Mouse (Mus musculus) E14TG2a.4 (cell line): ENCODE data around the gene Pgap3.

Experiments
- H3K27me3 ChIP-seq: 2 replicates; pipeline ENCODE4 v1.6.1; 2014; ENCODE audit warnings: low read length, control low read depth; ENCODE audit not compliant: insufficient read depth
- H3K36me3 ChIP-seq: 2 replicates; pipeline ENCODE4 v1.6.1; 2014; ENCODE audit warnings: low read length, control low read depth; ENCODE audit not compliant: insufficient read depth
- H3K4me1 ChIP-seq: replicated peaks from 2 replicates; pipeline ENCODE4 v1.6.1; 2014; ENCODE audit warnings: low read depth, low read length, control low read depth
- H3K4me3 ChIP-seq: replicated peaks from 2 replicates; pipeline ENCODE4 v1.5.1; 2014; ENCODE audit warnings: mild to moderate bottlenecking, low read length
- H3K9me3 ChIP-seq: 2 replicates; pipeline ENCODE4 v1.6.1; 2014; ENCODE audit warnings: low read length, control low read depth
- CTCF ChIP-seq: conservative IDR thresholded peaks from 2 replicates; pipeline ENCODE4 v1.5.1; 2014; ENCODE audit warnings: low read length
- NANOG ChIP-seq: IDR thresholded peaks from 2 replicates; pipeline ENCODE4 v1.6.1; 2014; ENCODE audit warnings: borderline replicate concordance, low read length, mixed read lengths
- POU5F1 ChIP-seq: IDR thresholded peaks from 2 replicates; pipeline ENCODE4 v1.6.1; 2014; ENCODE audit warnings: low read length, borderline replicate concordance

The Pgap3 gene

DNA sequence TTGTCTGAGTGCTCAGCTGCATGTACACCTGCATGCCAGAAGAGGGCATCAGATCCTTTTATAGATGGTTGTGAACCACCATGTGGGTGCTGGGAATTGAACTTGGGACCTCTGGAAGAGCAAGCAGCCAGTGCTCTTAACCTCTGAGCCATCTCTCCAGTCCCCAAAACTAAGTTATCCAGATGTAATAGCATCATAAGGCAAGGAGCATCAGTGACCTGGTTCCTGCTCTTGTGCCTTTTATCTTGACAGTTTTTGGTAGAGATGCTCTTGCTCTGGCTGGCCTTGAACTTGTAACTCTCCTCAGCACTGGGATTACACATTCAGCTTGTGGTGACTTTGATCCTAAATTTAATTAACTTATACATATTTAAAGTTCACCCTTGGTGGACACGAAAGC lies 43.4 kb upstream of the Pgap3 start:
- Histone ChIP-seq H3K27me3 (no peaks in the 10 kb centered on the region), H3K4me3 (no peak overlapping the region), H3K4me1 (peaks cover 33% of the 10 kb centered on the region), H3K9me3 (no peaks in the 10 kb centered on the region), H3K36me3 (no peaks in the 10 kb centered on the region)
- no peak for TF ChIP-seq NANOG
- no peak for TF ChIP-seq POU5F1
- no peak; the same call in 1 of the 2 replicates for TF ChIP-seq CTCF

DNA sequence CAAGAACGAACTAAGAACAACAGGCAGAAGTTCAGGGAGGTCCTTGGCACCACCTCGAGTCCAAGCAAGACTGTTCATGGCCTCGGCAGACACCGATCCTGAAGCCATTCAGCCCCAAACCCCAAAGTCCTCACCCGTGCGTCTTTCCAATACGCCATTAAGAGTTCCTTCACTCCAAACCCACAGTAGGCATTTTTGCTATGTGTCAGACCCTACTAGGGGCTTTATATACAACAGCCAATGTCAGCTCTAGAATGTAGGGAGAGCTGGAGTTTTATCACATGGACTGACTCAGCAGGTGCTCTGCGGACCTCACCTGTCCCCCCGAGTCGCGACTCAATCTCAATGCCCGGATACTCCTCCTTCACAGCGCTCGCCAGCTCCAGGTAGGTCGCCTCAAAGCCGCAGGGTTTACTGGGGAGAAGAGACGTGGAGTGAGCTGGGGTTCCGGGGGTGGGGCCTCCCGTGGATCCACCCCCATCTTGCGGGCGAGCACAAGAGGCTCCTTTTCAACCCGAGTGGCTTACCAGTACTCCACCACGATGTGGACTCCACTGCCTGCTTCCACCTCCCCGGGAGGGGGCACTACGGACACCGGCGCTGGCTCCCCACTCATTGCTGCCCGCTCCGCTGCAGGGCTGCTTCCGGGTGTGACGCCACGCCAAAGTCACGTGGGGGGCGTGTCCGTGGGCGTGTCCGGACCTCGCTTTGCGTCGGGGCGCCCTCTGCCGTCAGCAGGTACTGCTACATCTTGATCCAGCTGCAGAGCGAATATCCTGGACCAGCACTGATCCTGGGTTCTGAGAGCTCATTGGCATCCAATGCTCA lies 38.3 kb upstream of the Pgap3 start, which contains the start of gene Mien1:
Gene Mien1 (minus strand): TSS at position 661 of the 828 bp plus-strand sequence.
- TF ChIP-seq POU5F1, result no peak
- TF ChIP-seq CTCF, result peak; percentile 36
- no peak for TF ChIP-seq NANOG
- peaks cover 40% of the 10 kb centered on the region for H3K36me3 ChIP-seq
- no peaks in the 10 kb centered on the region for H3K27me3 ChIP-seq
- peak within 1 kb of the TSS; percentile 90 for H3K4me3 ChIP-seq
- no peaks in the 10 kb centered on the region for H3K9me3 ChIP-seq
- H3K4me1 ChIP-seq, result peaks cover 25% of the 10 kb centered on the region

DNA sequence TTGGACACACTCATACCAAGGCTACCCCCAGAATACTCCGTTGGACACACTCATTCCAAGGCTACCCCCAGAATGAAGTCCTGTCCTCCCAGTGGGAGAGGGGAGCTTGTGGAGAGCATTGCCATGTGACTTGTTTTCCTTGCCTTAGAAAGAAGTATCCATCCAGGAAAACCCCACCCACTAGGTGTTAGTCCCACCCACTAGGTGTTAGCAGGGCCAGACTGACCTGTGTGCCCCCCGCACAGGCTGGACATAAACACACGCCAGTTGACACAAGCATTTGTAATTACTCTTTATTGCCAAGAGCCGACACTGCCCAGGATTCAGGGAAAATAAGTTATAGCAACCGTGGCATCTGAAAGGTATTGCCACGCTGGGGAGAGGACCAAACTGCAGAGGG lies 37.2 kb upstream of the Pgap3 start:
- Histone ChIP-seq H3K36me3 (peaks cover 40% of the 10 kb centered on the region), H3K9me3 (no peaks in the 10 kb centered on the region), H3K4me1 (peaks cover 28% of the 10 kb centered on the region), H3K27me3 (no peaks in the 10 kb centered on the region), H3K4me3 (no peak overlapping the region)
- no peak for TF ChIP-seq CTCF
- no peak for TF ChIP-seq POU5F1
- no peak for TF ChIP-seq NANOG

DNA sequence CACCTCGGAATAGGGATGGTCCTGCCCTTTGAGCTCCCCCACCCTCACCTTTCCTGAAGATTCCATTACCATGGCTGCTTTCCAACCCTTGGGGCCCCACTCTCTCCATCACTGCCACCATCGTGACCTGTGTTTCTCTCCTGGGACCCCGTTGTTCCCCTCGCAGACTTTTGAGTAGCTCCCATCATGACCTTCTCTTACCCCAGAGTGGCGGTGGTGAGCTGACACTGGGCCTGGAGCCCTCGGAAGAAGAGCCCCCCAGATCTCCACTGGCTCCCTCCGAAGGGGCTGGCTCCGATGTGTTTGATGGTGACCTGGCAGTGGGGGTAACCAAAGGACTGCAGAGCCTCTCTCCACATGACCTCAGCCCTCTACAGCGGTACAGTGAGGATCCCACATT lies 35.4 kb upstream of the Pgap3 start:
- peaks cover 28% of the 10 kb centered on the region for H3K4me1 ChIP-seq
- no peaks in the 10 kb centered on the region for H3K9me3 ChIP-seq
- TF ChIP-seq CTCF (no peak), NANOG (no peak), POU5F1 (no peak)
- no peak overlapping the region for H3K4me3 ChIP-seq
- H3K27me3 ChIP-seq, result no peaks in the 10 kb centered on the region
- H3K36me3 ChIP-seq, result peaks cover 40% of the 10 kb centered on the region

DNA sequence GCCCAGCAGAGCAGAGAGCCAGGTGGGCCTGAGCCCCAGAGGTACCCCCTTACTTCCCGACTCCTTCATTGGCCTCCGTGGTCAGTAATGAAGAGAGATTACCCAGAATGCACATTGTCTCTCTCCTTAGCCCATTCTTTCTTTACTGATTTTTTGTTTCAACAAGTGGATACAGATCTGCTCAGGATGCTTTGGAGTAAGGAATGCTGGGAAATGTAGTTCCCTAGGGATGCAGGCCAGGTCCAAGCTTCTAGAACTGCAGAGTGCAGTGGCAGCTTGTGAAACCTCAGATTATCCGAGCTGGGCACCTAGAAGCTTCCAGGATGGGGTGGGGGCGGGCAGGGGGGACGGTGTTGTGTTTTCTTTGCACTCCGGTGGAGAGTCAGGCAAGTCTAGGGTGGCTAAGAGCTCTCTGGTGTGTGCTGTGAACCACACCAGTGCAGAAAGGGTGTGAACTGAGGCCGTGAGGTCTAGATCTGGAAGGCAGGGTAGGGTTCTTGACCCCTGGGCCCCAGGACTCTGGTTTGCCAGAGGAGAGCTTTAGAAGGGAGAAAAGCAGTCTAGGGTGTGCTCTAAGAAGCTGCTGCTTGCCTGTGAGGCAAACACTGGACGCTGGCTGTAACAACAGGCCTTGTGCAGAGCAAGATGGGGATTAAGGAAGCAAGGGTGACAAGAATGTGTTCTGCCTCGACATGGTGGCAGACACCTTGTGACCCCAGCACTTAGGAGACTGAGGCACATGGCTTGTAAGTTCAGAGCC lies 31.6 kb upstream of the Pgap3 start:
- no peak for TF ChIP-seq CTCF
- no peak for TF ChIP-seq NANOG
- no peak for TF ChIP-seq POU5F1
- 0 out of 2 replicates have a peak, but pooled peaks cover 2% of the 10 kb centered on the region for H3K27me3 ChIP-seq
- H3K9me3 ChIP-seq, result no peaks in the 10 kb centered on the region
- H3K4me3 ChIP-seq, result no peak overlapping the region
- peaks cover 12% of the 10 kb centered on the region for H3K4me1 ChIP-seq
- H3K36me3 ChIP-seq, result peaks cover 53% of the 10 kb centered on the region

DNA sequence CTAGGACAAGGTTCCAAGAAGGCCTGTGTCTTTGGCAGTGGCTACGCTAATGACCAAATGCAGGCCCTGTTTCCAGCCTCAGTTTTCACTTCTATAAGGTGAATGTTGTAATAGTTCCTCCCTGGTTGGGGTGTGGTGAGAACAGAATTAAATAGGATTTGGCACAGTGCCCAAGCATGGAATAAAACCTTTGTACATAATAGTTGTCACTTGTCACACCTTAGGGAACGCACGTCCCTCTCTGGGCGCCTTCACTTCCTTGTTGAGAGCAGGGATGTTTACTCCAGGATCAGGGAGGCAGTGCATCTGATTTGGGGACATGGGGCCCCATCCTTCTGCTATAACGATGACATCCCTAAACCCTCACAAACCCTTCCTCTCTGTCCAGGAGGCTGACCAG lies 28.1 kb upstream of the Pgap3 start:
- peaks cover 6% of the 10 kb centered on the region; the same call in 1 of the 2 replicates for H3K4me1 ChIP-seq
- H3K36me3 ChIP-seq, result peaks cover 27% of the 10 kb centered on the region
- no peak for TF ChIP-seq POU5F1
- TF ChIP-seq NANOG, result no peak
- TF ChIP-seq CTCF, result no peak
- no peak overlapping the region for H3K4me3 ChIP-seq
- H3K9me3 ChIP-seq, result no peaks in the 10 kb centered on the region
- H3K27me3 ChIP-seq, result peaks cover 6% of the 10 kb centered on the region; the same call in 1 of the 2 replicates

DNA sequence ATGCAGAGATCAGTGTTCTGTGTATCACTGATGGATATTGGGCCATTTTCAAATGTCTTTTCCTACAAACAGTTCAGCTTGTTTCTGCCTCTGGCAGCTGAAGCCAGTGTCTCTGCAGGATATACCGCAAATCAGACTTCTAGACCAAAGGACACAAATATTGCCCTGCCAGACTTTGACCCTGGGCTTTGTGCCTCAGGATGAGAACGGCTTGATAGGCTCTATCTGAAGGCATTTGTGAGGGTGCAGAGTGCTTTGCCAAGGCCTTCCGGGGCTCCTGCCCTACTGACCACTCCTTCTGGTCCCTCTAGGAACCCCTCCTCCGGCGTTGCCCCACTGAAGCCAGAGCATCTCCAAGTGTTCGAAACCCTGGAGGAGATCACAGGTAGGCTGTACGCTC lies 26.3 kb upstream of the Pgap3 start:
- Histone ChIP-seq H3K4me3 (no peak overlapping the region), H3K36me3 (peaks cover 34% of the 10 kb centered on the region), H3K27me3 (peaks cover 6% of the 10 kb centered on the region; the same call in 1 of the 2 replicates), H3K4me1 (peaks cover 3% of the 10 kb centered on the region; the same call in 1 of the 2 replicates), H3K9me3 (no peaks in the 10 kb centered on the region)
- no peak for TF ChIP-seq POU5F1
- no peak for TF ChIP-seq CTCF
- TF ChIP-seq NANOG, result no peak

DNA sequence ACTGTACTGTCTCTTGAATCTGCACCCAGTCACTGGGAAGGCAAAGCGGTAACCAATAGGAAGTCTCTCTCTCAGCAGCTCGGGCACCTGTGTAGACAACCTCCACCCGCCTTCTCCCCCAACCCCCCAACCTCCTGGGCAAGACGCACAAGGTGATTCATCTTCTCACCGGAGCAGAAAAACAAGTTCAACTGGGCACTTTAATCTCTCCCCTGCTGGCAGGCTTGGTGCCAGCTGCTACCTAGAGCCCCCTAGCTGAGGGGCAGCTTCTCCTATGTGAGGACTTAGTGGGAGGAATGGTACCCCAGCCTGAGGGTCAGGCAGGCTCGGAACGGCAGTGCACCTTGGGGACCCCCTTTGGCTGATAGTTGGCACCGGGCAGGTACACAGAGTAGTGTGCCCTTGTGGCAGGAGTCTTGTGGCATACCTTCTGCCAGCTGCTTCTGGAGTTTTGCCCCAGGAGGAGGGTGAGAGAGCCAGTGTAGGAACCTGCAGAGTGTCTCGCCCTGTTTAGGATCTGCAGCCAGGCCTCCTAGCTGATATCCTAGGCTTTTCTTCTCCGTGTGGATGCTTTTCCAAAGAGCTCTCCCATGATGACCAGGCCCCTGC lies 18.8 kb upstream of the Pgap3 start:
- H3K27me3 ChIP-seq, result peaks cover 29% of the 10 kb centered on the region
- TF ChIP-seq CTCF, result no peak
- no peak for TF ChIP-seq NANOG
- TF ChIP-seq POU5F1, result no peak
- H3K9me3 ChIP-seq, result no peaks in the 10 kb centered on the region
- peaks cover 16% of the 10 kb centered on the region for H3K36me3 ChIP-seq
- no peak overlapping the region for H3K4me3 ChIP-seq
- H3K4me1 ChIP-seq, result peaks cover 19% of the 10 kb centered on the region
